Mouse (Mus musculus) cerebellum, adult 2 months (tissue): ENCODE data around the gene Insm1. TPM values are rescaled to one million over a fixed set of nuclear protein-coding genes. Genes with fewer than 3 reads are reported as not detected.
A peak's percentile ranks its signal among the peaks of the same experiment; 100 is the strongest.

Source experiments
- DNase-seq, 2 experiments: peaks; one replicate each; pipeline ENCODE4 v3.0.0; 2021
- H3K27ac ChIP-seq: fragments of 200-500 bp; 2 replicates; pipeline ENCODE4 v1.5.1; 2012; ENCODE audit warnings: low read length, control low read depth, inconsistent platforms; ENCODE audit not compliant: insufficient read depth
- H3K27me3 ChIP-seq: fragments of 200-500 bp; 2 replicates; pipeline ENCODE4 v1.6.1; 2012; ENCODE audit warnings: inconsistent platforms, mild to moderate bottlenecking, low read length, moderate library complexity; ENCODE audit not compliant: control insufficient read depth, insufficient read depth
- H3K4me1 ChIP-seq: fragments of 200-500 bp; 2 replicates; pipeline ENCODE4 v1.6.1; 2011; ENCODE audit warnings: low read length; ENCODE audit not compliant: control insufficient read depth, insufficient read depth
- H3K4me3 ChIP-seq: fragments of 200-500 bp; replicated peaks from 2 replicates; pipeline ENCODE3; 2011; ENCODE audit warnings: mild to moderate bottlenecking, low read depth, low read length, control low read depth; ENCODE audit not compliant: insufficient read depth
- CTCF ChIP-seq: fragments of 200-500 bp; IDR thresholded peaks from 2 replicates; pipeline ENCODE4 v1.5.1; 2011; ENCODE audit warnings: low read depth, mild to moderate bottlenecking, control low read depth, low read length, moderate library complexity, borderline replicate concordance; ENCODE audit not compliant: insufficient read depth
- POLR2A ChIP-seq: fragments of 200-500 bp; IDR thresholded peaks from 2 replicates; pipeline ENCODE4 v1.6.1; 2011; ENCODE audit warnings: low read length, control low read depth, borderline replicate concordance; ENCODE audit not compliant: insufficient read depth
- WGBS: fragments of 180-500 bp; shearing (Covaris S2); methylation state at CpG from one replicate; pipeline ENCODE4 v1.1.7; 2018; 5-methylcytosine and 5-hydroxymethylcytosine counted together
- polyA plus RNA-seq: library from polyadenylated mRNA; depleted of rRNA; stranded (reverse); fragments of >200 nt; gene quantifications from 2 replicates; pipeline ENCODE4 v1.2.3, GENCODE M21; 2012

Gene Insm1
- polyA plus RNA-seq, 1 experiment, result 0.74 TPM

DNA sequence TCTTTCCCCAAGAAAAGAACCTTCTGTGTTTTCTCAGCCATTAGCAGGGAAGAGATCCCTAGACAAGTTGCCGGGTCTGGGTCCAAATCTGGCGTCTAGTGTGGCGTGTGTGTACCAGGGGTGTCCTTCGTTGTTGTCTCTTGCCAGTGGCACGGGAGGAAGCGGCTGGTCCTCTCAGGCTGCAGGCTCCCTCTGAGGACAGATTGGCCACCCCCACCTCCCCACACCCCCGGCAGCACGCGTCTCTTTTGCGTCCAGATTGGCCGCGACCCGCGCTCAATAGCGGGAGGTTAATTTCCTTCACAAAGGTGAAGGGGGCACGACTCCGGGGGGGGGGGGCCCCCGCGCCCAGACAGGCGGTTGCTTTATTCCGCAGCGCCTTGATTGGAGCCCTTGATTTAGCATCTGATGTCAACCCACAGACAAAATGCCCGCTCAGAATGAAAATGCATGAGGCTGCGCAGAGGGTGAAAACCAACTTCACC lies 1.1 kb upstream of the Insm1 start:
- H3K27me3 ChIP-seq, result peaks cover 12% of the 10 kb centered on the region; the same call in 1 of the 2 replicates
- DNase-seq, result peak in 1 of 2 experiments; percentile 23
- WGBS, result 5% methylated on average over 24 of the region's 24 CpGs
- H3K4me3 ChIP-seq, result peak overlapping the region; percentile 33
- no peak for TF ChIP-seq CTCF
- H3K27ac ChIP-seq, result no peak overlapping the region
- peaks cover 4% of the 10 kb centered on the region; the same call in 1 of the 2 replicates for H3K4me1 ChIP-seq

DNA sequence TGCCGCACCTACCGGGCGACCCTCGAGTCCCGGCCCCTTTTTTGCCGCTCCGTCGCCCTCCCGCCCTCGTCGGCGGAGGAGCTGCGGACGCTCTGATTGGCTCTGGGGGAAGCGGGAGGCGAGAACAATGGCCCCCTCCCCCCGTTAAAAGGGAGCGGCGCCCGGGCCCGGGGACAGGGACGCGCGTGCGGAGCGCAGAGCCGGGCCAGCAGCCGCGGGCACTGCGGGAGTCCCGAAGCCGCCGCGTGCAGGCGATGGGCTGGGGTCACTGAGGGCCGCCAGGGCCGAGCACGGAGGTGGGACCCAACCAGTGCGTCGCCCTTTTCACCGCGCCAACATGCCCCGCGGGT lies 183 bp downstream of the Insm1 start:
- H3K27me3 ChIP-seq, result peaks cover 12% of the 10 kb centered on the region; the same call in 1 of the 2 replicates
- peak overlapping the region; percentile 19 for H3K4me3 ChIP-seq
- no peak for TF ChIP-seq POLR2A
- no peak for TF ChIP-seq CTCF
- peaks cover 4% of the 10 kb centered on the region; the same call in 1 of the 2 replicates for H3K4me1 ChIP-seq
- H3K27ac ChIP-seq, result no peak overlapping the region
- WGBS, result under 1% methylated on average over 42 of the region's 44 CpGs
- peak in 1 of 2 experiments; percentile 24 for DNase-seq

DNA sequence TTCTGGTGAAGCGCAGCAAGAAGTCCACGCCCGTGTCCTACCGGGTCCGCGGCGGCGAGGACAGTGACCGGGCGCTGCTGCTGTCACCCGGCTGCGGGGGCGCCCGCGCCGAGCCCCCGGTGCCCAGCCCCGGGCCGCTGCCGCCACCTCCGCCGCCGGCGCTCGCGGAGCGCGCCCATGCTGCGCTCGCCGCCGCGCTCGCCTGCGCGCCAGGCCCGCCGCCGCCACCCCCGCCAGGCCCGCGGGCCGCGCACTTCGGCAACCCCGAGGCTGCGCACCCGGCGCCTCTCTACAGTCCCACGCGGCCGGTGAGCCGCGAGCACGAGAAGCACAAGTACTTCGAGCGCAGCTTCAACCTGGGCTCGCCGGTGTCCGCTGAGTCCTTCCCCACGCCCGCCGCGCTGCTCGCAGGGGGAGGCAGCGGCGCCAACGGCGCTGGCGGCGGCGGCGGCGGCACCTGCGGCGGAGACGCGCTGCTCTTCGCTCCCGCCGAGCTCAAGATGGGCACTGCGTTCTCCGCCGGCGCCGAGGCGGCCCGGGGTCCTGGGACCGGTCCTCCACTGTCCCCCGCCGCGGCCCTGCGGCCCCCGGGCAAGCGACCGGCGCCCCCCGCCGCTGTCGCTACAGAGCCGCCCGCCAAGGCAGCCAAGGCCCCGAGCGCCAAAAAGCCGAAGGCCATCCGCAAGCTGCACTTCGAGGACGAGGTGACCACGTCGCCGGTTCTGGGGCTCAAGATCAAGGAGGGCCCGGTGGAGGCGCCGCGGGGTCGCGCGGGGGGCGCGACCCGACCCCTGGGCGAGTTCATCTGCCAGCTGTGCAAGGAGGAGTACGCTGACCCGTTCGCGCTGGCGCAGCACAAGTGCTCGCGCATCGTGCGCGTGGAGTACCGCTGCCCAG lies 806 bp downstream of the Insm1 start:
- Histone ChIP-seq H3K27ac (no peak overlapping the region), H3K4me3 (peak overlapping the region; percentile 52), H3K4me1 (peaks cover 4% of the 10 kb centered on the region; the same call in 1 of the 2 replicates), H3K27me3 (peaks cover 12% of the 10 kb centered on the region; the same call in 1 of the 2 replicates)
- 1% methylated on average over 121 of the region's 133 CpGs for WGBS
- peak in 1 of 2 experiments; percentile 21 for DNase-seq
- TF ChIP-seq POLR2A (no peak), CTCF (no peak)

DNA sequence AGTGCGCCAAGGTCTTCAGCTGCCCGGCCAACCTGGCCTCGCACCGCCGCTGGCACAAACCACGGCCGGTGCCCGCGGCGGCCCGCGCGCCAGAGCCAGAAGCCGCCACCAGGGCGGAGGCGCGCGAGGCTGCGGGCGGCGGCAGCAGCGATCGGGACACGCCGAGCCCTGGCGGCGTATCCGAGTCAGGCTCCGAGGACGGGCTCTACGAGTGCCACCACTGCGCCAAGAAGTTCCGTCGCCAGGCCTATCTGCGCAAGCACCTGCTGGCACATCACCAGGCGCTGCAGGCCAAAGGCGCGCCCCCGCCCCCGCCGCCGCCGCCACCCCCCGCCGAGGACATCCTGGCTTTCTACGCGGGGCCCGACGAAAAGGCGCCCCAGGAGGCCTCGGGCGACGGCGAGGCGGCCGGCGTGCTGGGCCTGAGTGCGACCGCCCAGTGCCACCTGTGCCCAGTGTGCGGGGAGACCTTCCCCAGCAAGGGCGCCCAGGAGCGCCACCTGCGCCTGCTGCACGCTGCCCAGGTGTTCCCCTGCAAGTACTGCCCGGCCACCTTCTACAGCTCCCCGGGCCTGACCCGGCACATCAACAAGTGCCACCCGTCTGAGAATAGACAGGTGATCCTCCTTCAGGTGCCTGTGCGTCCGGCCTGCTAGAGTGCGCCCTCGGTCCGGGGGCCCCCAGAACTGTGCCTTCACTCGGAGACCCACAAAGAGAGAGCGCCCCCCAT lies 1.6 kb downstream of the Insm1 start:
- TF ChIP-seq POLR2A (no peak), CTCF (no peak)
- Histone ChIP-seq H3K4me1 (peaks cover 3% of the 10 kb centered on the region; the same call in 1 of the 2 replicates), H3K4me3 (peak overlapping the region; percentile 52), H3K27me3 (peaks cover 11% of the 10 kb centered on the region; the same call in 1 of the 2 replicates), H3K27ac (no peak overlapping the region)
- WGBS, result 1% methylated on average over 75 of the region's 75 CpGs
- DNase-seq, result peak; percentile 34 to 35

DNA sequence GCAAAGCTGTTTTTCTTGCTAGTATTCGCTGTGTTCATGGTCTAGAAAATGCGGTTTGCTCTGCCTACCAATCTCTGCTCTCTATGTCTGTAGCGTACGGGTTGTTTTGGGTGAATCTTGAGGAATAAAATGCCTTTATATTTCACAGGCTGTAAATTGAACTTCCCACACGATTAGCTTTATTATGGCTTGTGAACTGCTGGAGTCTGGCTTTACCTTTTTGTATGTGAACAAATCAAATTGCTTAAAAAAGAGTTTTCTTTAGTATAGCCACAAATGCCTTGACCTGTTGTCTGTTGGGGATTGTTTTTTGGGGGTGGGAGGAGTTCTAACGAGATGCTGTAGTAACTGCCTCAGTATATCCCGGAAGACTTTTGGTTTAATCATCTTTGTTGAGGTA lies 2.4 kb downstream of the Insm1 start:
- Histone ChIP-seq H3K4me3 (no peak overlapping the region), H3K27me3 (peaks cover 9% of the 10 kb centered on the region; the same call in 1 of the 2 replicates), H3K27ac (no peak overlapping the region), H3K4me1 (no peaks in the 10 kb centered on the region)
- WGBS, result 53% methylated on average over 7 of the region's 7 CpGs
- TF ChIP-seq CTCF (no peak), POLR2A (no peak)
- no peak for DNase-seq

DNA sequence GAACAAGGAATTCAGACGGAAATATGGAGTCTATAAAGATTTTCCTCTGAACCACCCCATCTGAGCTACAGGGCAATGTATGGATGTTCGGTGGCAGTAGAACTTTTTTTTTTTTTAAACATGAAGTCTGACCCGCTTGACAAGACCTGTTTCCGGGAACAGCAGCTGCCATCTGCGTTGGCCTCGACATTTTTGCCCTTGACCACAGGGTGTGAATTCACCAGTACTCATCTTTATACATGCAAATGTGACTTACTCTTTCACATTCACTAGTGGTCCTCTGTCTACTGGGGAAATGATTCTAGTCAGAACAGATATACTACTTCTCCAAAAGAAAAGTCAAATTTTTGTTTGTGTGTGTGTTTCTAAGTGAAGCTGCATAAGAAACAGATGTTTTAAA lies 4.1 kb downstream of the Insm1 start:
- DNase-seq, result no peak
- no peak for TF ChIP-seq CTCF
- no peak for TF ChIP-seq POLR2A
- H3K27me3 ChIP-seq, result peaks cover 9% of the 10 kb centered on the region; the same call in 1 of the 2 replicates
- WGBS, result 43% methylated on average over 6 of the region's 6 CpGs
- H3K4me3 ChIP-seq, result no peak overlapping the region
- no peak overlapping the region for H3K27ac ChIP-seq
- no peaks in the 10 kb centered on the region for H3K4me1 ChIP-seq

DNA sequence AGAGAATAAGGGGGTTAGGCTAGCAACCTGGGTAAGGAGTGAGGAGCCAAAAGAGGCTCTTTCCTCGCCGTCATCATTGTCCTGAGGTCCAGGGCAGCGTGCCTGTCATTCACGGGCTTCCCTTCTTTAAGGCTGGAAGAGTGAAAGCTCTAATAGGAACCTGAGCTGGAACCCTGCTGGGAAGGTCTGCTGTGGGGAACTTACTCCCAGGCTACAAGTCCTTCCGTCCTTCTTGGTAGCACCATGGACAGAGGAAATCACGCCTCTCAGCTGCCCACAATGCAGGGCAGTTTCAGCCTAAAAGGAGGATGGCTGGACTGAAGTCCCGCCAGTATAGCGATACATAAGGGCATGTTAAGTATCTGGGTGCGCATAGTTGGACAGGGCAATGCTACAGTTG lies 4.8 kb downstream of the Insm1 start:
- Histone ChIP-seq H3K27me3 (peaks cover 7% of the 10 kb centered on the region; the same call in 1 of the 2 replicates), H3K4me3 (no peak overlapping the region), H3K4me1 (no peaks in the 10 kb centered on the region), H3K27ac (no peak overlapping the region)
- no peak for TF ChIP-seq POLR2A
- TF ChIP-seq CTCF, result no peak
- DNase-seq, result no peak
- WGBS, result 52% methylated on average over 9 of the region's 9 CpGs

DNA sequence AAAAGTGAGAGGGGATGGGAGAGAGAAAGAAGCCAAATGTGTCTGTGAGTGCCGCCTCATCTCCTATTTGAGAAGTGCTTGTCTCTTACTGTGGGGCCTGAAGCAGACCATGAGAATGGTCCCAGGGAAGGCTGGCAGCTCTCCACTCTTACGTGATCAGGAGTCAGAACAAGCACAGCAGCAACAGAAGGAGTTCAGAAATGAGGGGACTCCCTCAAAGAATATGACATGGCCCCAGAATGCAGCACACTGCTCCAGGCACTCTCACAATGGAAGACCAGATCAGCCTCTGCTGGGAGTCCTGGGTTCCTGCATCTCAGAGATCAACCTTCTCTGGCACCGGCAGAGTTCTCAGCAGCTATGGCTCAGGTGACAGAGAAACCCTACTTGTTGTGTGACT lies 5.9 kb downstream of the Insm1 start:
- Histone ChIP-seq H3K4me1 (no peaks in the 10 kb centered on the region), H3K27ac (no peak overlapping the region), H3K27me3 (peaks cover 3% of the 10 kb centered on the region; the same call in 1 of the 2 replicates), H3K4me3 (no peak overlapping the region)
- TF ChIP-seq CTCF (no peak), POLR2A (no peak)
- WGBS, result 73% methylated on average over 3 of the region's 3 CpGs
- DNase-seq, result no peak
